Mouse (Mus musculus): ENCODE measurements around the gene Zfp423. TPM values are rescaled to one million over a fixed set of nuclear protein-coding genes. Genes with fewer than 3 reads are reported as not detected.

Gene Zfp423
- polyA plus RNA-seq, 1 experiment from 2014 or later = 7.0 TPM

DNA sequence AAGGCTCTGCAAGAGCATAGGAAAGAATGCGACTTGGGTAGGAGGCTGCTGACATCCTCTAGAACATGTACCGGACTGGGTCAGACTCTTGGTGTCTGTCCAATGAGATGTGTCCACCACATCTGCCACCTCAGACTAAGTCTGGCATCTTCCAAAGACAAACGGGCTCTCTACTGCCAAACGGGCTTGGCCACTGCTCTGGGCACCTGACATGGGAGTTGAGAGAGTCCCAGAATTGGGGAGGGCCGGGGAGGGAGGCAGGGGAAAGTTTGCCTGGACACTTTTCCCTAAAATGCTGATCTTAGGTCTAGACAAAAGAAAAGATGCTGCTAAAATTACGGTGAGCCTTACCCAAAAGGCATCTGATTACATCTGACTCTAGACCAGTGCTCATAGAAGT, 36.5 kb downstream of the Zfp423 start:
- H3K9me3 ChIP-seq (replicated peaks; ENCODE audit: control insufficient read depth, low read length) = no peaks in the 10 kb centered on the region
- peaks cover 12% of the 10 kb centered on the region for H3K4me1 ChIP-seq (ENCODE audit: control insufficient read depth, insufficient read depth, low read length)
- no peak overlapping the region for H3K4me2 ChIP-seq (ENCODE audit: low read depth, low read length)
- H3K4me3 ChIP-seq (replicated peaks; ENCODE audit: low read length) = no peak overlapping the region
- H3K36me3 ChIP-seq (ENCODE audit: control insufficient read depth, insufficient read depth, low read length) = no peaks in the 10 kb centered on the region
- no peak overlapping the region for H3K9ac ChIP-seq (ENCODE audit: low read length)
- 77% methylated on average over 6 of the region's 6 CpGs for WGBS
- no peaks in the 10 kb centered on the region for H3K27me3 ChIP-seq (ENCODE audit: control insufficient read depth, insufficient read depth, low read length)
- no peak overlapping the region for H3K27ac ChIP-seq (ENCODE audit: low read length)
- ATAC-seq (ENCODE audit: insufficient read depth, low FRiP score) = no peak

DNA sequence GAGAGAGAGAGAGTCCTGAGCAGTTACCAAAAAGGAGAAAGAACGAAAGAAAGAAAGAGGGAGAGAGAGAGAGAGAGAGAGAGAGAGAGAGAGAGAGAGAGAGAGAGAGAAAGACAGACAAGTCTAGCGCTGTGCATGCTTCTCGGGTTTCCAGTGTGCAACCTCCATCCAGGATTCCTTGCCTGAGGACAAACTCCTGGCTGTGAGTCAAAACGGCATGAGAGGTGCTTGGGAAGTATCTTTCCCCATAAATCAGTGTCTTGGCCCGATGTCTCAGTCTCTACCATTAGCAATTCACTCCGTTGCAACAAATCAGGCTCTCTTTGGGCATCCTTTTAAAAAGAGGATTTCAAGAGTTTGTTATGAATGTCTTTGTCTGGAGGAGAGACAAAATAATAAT, 36.9 kb downstream of the Zfp423 start:
- Histone ChIP-seq H3K9me3 (replicated peaks; ENCODE audit: control insufficient read depth, low read length) (no peaks in the 10 kb centered on the region), H3K27ac (ENCODE audit: low read length) (no peak overlapping the region), H3K36me3 (ENCODE audit: control insufficient read depth, insufficient read depth, low read length) (no peaks in the 10 kb centered on the region), H3K9ac (ENCODE audit: low read length) (no peak overlapping the region), H3K27me3 (ENCODE audit: control insufficient read depth, insufficient read depth, low read length) (no peaks in the 10 kb centered on the region), H3K4me2 (ENCODE audit: low read depth, low read length) (no peak overlapping the region), H3K4me1 (ENCODE audit: control insufficient read depth, insufficient read depth, low read length) (peaks cover 17% of the 10 kb centered on the region), H3K4me3 (replicated peaks; ENCODE audit: low read length) (no peak overlapping the region)
- ATAC-seq (ENCODE audit: insufficient read depth, low FRiP score) = no peak
- 33% methylated on average over 6 of the region's 6 CpGs for WGBS

DNA sequence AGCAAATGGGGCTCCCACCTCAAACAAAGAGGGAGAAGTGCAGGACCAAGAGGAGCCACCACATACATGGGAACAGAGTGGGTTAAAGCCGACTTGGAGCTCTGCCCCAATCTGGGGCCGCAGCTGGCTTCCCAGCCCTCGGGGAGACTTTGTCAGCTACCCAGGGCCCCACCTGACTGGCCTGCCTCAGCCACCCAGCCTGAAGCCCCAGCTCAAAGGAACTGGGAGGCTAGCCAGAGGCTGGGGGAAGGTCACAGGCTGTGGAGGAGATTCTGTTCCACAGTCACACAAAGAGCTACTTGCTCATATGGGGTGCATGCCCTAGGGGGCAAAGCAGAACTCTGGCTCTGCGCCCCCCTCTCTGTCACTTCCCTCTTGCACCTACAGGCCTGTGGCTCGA, 41.4 kb downstream of the Zfp423 start:
- Histone ChIP-seq H3K27ac (ENCODE audit: low read length) (no peak overlapping the region), H3K9me3 (replicated peaks; ENCODE audit: control insufficient read depth, low read length) (no peaks in the 10 kb centered on the region), H3K27me3 (ENCODE audit: control insufficient read depth, insufficient read depth, low read length) (no peaks in the 10 kb centered on the region), H3K9ac (ENCODE audit: low read length) (no peak overlapping the region), H3K36me3 (ENCODE audit: control insufficient read depth, insufficient read depth, low read length) (no peaks in the 10 kb centered on the region), H3K4me2 (ENCODE audit: low read depth, low read length) (no peak overlapping the region), H3K4me1 (ENCODE audit: control insufficient read depth, insufficient read depth, low read length) (peaks cover 41% of the 10 kb centered on the region), H3K4me3 (replicated peaks; ENCODE audit: low read length) (no peak overlapping the region)
- no peak for ATAC-seq (ENCODE audit: insufficient read depth, low FRiP score)
- WGBS = 49% methylated on average over 5 of the region's 5 CpGs

DNA sequence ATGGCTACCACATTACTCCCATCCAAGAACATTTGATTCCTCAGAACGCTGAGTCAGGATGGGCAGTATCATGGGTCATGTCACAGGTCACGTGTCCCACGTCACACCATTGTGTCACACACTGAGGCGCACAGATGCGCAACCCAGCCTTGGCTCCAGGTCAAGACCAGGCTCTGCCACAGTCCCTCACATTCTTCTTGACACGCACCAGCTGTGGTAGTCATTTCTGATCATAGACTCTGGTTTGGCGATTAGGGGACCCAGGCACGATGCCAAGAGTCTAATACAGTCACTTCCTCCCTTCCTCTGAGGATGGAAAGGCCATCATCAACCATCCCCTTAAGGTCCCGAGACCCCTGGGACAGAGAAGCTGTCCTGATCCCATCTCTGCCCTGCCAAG, 43.6 kb downstream of the Zfp423 start:
- H3K9me3 ChIP-seq (replicated peaks; ENCODE audit: control insufficient read depth, low read length) = no peaks in the 10 kb centered on the region
- peaks cover 48% of the 10 kb centered on the region for H3K4me1 ChIP-seq (ENCODE audit: control insufficient read depth, insufficient read depth, low read length)
- H3K9ac ChIP-seq (ENCODE audit: low read length) = no peak overlapping the region
- no peaks in the 10 kb centered on the region for H3K36me3 ChIP-seq (ENCODE audit: control insufficient read depth, insufficient read depth, low read length)
- H3K27ac ChIP-seq (ENCODE audit: low read length) = no peak overlapping the region
- H3K27me3 ChIP-seq (ENCODE audit: control insufficient read depth, insufficient read depth, low read length) = no peaks in the 10 kb centered on the region
- no peak overlapping the region for H3K4me3 ChIP-seq (replicated peaks; ENCODE audit: low read length)
- no peak overlapping the region for H3K4me2 ChIP-seq (ENCODE audit: low read depth, low read length)
- no peak for ATAC-seq (ENCODE audit: insufficient read depth, low FRiP score)
- 63% methylated on average over 9 of the region's 9 CpGs for WGBS

DNA sequence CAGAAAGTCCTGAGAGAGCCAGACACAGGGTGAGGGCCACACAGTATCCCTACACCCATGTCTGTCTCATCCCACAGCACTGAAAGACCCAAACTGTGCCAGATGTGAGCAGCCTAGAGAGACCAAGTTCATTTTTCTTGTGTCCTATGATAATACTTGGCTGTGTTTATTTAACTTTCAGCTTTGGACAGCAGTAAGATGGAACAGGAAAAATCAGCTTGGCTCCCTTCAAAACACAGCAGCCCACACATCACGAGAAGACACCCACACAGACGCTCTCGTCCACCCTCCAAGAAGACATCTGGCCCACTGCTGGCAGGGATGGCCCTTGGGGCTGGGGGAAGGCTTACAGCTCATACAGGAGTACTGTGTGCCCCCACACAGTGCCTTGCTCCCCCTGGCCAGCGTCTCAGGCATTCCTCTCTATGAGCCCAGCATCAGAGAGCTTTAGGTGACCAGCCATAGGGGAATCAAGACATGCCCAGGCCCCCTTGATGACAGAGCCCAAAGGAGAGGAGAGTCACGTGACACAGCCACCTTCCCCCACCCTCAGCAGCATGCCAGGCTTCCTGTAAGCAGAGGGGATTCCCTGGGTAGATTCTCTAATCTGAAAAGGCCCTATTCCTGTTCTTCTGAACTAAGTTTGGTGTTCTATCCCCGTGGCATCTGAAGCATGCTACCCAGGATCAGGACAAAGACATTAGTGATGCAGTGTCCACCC, 45.0 kb downstream of the Zfp423 start:
- no peak overlapping the region for H3K9ac ChIP-seq (ENCODE audit: low read length)
- no peak overlapping the region for H3K4me3 ChIP-seq (replicated peaks; ENCODE audit: low read length)
- peak overlapping the region; percentile 84 for H3K27ac ChIP-seq (ENCODE audit: low read length)
- peak; percentile 63; the same call in 1 of the 2 replicates for ATAC-seq (ENCODE audit: insufficient read depth, low FRiP score)
- WGBS = 31% methylated on average over 6 of the region's 6 CpGs
- H3K4me2 ChIP-seq (ENCODE audit: low read depth, low read length) = no peak overlapping the region
- no peaks in the 10 kb centered on the region for H3K9me3 ChIP-seq (replicated peaks; ENCODE audit: control insufficient read depth, low read length)
- H3K36me3 ChIP-seq (ENCODE audit: control insufficient read depth, insufficient read depth, low read length) = no peaks in the 10 kb centered on the region
- H3K4me1 ChIP-seq (ENCODE audit: control insufficient read depth, insufficient read depth, low read length) = peaks cover 48% of the 10 kb centered on the region
- H3K27me3 ChIP-seq (ENCODE audit: control insufficient read depth, insufficient read depth, low read length) = no peaks in the 10 kb centered on the region

DNA sequence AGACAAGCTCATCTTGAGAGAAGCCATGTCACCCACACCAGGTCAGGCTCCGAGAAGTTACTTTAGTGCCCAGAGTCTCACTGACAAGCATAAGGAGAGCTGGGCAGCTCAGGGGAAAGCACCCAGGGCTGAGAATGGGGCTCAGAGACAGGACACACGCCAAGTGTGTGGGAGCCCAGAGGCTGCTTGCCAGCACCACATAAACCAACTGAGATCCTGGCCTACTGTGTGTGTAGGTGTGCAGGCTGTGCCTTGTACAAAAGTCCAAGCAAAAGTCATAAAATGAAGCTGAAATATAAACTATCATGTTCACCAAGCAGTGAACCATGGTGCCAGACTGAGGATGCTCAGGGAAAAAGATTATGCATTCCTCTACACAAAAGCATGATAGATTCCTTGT, 50.5 kb downstream of the Zfp423 start:
- Histone ChIP-seq H3K27me3 (ENCODE audit: control insufficient read depth, insufficient read depth, low read length) (no peaks in the 10 kb centered on the region), H3K27ac (ENCODE audit: low read length) (no peak overlapping the region), H3K4me3 (replicated peaks; ENCODE audit: low read length) (no peak overlapping the region), H3K4me2 (ENCODE audit: low read depth, low read length) (no peak overlapping the region), H3K9ac (ENCODE audit: low read length) (no peak overlapping the region), H3K9me3 (replicated peaks; ENCODE audit: control insufficient read depth, low read length) (no peaks in the 10 kb centered on the region), H3K4me1 (ENCODE audit: control insufficient read depth, insufficient read depth, low read length) (peaks cover 16% of the 10 kb centered on the region), H3K36me3 (ENCODE audit: control insufficient read depth, insufficient read depth, low read length) (no peaks in the 10 kb centered on the region)
- WGBS = 70% methylated on average over 2 of the region's 2 CpGs
- no peak for ATAC-seq (ENCODE audit: insufficient read depth, low FRiP score)

DNA sequence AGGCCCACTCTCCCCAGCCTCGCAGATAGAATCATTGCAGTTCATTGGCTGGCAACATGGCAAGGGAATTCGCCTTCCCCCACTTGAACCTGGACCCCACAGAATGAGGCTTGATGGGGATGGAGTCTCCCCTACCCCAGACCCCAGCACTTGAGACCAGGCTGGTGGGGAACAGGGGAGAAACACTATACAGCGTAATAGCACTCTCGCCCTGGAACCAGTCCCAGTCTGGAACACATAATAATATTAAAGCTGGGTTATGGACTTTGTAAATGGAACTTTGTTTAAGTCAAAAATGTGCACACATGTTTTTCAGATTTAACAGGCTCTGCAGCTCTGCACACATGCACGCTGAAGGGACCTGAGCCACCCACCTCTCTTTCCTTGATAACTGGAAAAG, 54.0 kb downstream of the Zfp423 start:
- WGBS = 61% methylated on average over 5 of the region's 5 CpGs
- no peak overlapping the region for H3K9ac ChIP-seq (ENCODE audit: low read length)
- no peaks in the 10 kb centered on the region for H3K27me3 ChIP-seq (ENCODE audit: control insufficient read depth, insufficient read depth, low read length)
- no peak overlapping the region for H3K4me2 ChIP-seq (ENCODE audit: low read depth, low read length)
- peak; percentile 38; the same call in 1 of the 2 replicates for ATAC-seq (ENCODE audit: insufficient read depth, low FRiP score)
- no peak overlapping the region for H3K4me3 ChIP-seq (replicated peaks; ENCODE audit: low read length)
- peak overlapping the region; percentile 6; the same call in 1 of the 2 replicates for H3K27ac ChIP-seq (ENCODE audit: low read length)
- H3K36me3 ChIP-seq (ENCODE audit: control insufficient read depth, insufficient read depth, low read length) = no peaks in the 10 kb centered on the region
- peaks cover 4% of the 10 kb centered on the region for H3K4me1 ChIP-seq (ENCODE audit: control insufficient read depth, insufficient read depth, low read length)
- H3K9me3 ChIP-seq (replicated peaks; ENCODE audit: control insufficient read depth, low read length) = no peaks in the 10 kb centered on the region

DNA sequence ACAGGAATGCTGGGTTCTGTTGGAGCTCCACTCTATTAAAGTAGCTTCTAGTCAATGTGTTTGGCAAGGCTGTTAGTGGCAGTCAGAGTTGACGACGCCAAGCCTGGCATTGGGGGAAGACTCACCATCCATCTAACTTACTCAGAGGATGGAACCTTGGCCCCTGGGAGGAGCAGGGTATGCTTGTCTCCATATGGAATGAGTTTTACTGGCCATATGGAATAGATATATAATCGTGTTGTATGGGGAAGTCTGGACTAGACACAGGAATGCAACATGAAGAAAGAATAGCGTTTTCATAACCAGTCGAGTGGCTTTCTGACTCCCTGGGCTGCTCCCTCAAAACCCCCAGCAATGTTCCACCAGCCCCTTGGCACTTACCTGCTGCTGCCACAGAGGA, 55.3 kb downstream of the Zfp423 start:
- ATAC-seq (ENCODE audit: insufficient read depth, low FRiP score) = no peak

DNA sequence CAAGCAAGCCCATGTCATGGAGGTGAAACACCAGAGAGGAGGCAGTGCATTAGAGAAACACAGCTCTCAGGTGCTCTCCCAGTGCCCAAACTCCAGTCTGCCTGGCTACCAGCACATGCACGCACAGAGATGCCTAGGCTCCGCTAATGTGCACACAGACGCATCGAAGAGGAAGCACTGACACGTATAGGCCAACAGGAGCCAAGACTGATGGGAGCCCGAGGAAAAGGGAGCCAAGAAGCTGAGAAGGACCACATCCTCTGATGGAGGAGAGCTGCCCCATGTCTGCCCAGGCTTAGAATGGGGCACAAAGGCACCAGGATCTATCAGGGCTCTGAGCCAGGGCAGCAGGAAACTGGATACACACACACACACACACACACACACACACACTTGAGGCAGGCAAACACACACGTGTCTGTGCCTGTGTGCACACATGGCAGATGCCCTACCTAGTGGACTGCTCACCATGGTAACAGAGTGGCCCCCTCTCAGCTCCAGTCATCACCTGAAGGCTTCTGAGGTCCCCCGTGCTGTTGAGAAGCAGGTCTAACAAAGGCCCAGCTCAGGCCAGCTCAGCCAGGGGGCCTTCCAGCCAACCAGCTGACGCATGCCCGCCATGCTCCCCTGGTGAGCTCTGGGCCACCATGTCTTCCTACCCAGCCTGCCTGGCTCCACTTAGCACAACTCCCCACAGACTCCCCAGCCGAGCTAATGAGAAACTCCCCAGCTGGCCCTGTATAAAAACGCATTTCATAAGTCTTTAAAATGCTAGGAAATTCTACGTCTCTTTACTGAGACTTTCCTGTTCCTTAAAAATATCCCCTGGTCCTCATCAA, 64.0 kb downstream of the Zfp423 start:
- 0 out of 2 replicates have a peak, but pooled peaks have one; percentile 22 for ATAC-seq (ENCODE audit: insufficient read depth, low FRiP score)
- Histone ChIP-seq H3K4me2 (ENCODE audit: low read depth, low read length) (no peak overlapping the region), H3K27ac (ENCODE audit: low read length) (peak overlapping the region; percentile 40; the same call in 1 of the 2 replicates), H3K4me3 (replicated peaks; ENCODE audit: low read length) (no peak overlapping the region), H3K9me3 (replicated peaks; ENCODE audit: control insufficient read depth, low read length) (no peaks in the 10 kb centered on the region), H3K4me1 (ENCODE audit: control insufficient read depth, insufficient read depth, low read length) (peaks cover 29% of the 10 kb centered on the region), H3K9ac (ENCODE audit: low read length) (no peak overlapping the region), H3K27me3 (ENCODE audit: control insufficient read depth, insufficient read depth, low read length) (no peaks in the 10 kb centered on the region), H3K36me3 (ENCODE audit: control insufficient read depth, insufficient read depth, low read length) (no peaks in the 10 kb centered on the region)
- 63% methylated on average over 13 of the region's 13 CpGs for WGBS

More for the DNA sequence above, 55.3 kb downstream of the Zfp423 start:
- Histone ChIP-seq H3K4me2 (ENCODE audit: low read depth, low read length) (no peak overlapping the region), H3K4me1 (ENCODE audit: control insufficient read depth, insufficient read depth, low read length) (peaks cover 4% of the 10 kb centered on the region), H3K36me3 (ENCODE audit: control insufficient read depth, insufficient read depth, low read length) (no peaks in the 10 kb centered on the region), H3K27ac (ENCODE audit: low read length) (no peak overlapping the region), H3K9me3 (replicated peaks; ENCODE audit: control insufficient read depth, low read length) (no peaks in the 10 kb centered on the region), H3K4me3 (replicated peaks; ENCODE audit: low read length) (no peak overlapping the region), H3K9ac (ENCODE audit: low read length) (no peak overlapping the region), H3K27me3 (ENCODE audit: control insufficient read depth, insufficient read depth, low read length) (no peaks in the 10 kb centered on the region)
- WGBS = 79% methylated on average over 5 of the region's 5 CpGs
